Mouse (Mus musculus) bone marrow, adult 2 months (tissue): Measurements from ENCODE around the gene Skp2.

Source experiments
- CTCF ChIP-seq: fragments of 200-500 bp; IDR thresholded peaks from 2 replicates; pipeline ENCODE4 v1.5.1; 2011; ENCODE audit warnings: low read length, control low read depth; ENCODE audit not compliant: control insufficient read depth, insufficient read depth
- POLR2A ChIP-seq: fragments of 200-500 bp; IDR thresholded peaks from 2 replicates; pipeline ENCODE4 v1.6.1; 2011; ENCODE audit warnings: low read depth, mild to moderate bottlenecking, control low read depth, low read length, borderline replicate concordance; ENCODE audit not compliant: control insufficient read depth

GRCm38 (mm10) chr15:9082753-9083152 lies 72.5 kb downstream of the Skp2 start:
- TF ChIP-seq POLR2A (no peak), CTCF (no peak)
